Mouse (Mus musculus) layer of hippocampus, adult 8-10 months (tissue): ENCODE data around the gene Umps. TPM values are rescaled to one million over a fixed set of nuclear protein-coding genes. Genes with fewer than 3 reads are reported as not detected.
A peak's percentile ranks its signal among the peaks of the same experiment; 100 is the strongest.

Experiments used
- DNase-seq, 2 experiments: peaks; one replicate each; pipeline ENCODE4 v3.0.0; 2022; ENCODE audit warnings: low spot score in 2 of 2
- total RNA-seq, 4 experiments: library from RNA; stranded (reverse); gene quantifications; 2 replicates each; pipeline ENCODE4 v1.2.4; 2022

Umps gene
- 10 to 100 TPM; 14.6 to 20.2 (median 17.3) TPM for total RNA-seq

GRCm38 (mm10) chr16:33966538-33967282 lies at the start of gene Umps:
TSS of gene Umps (minus strand) at chr16:33967038.
- DNase-seq, result peak; percentile 67 to 81

GRCm38 (mm10) chr16:34011991-34012845 lies 45.4 kb upstream of the Umps start:
- DNase-seq, result no peak

- DNase-seq, result no peak
These were observed 42.7 kb upstream of the Umps start for GRCm38 (mm10) chr16:34009567-34009966.

- DNase-seq, result no peak
These were observed 39.1 kb upstream of the Umps start for GRCm38 (mm10) chr16:34005986-34006385.

DNA sequence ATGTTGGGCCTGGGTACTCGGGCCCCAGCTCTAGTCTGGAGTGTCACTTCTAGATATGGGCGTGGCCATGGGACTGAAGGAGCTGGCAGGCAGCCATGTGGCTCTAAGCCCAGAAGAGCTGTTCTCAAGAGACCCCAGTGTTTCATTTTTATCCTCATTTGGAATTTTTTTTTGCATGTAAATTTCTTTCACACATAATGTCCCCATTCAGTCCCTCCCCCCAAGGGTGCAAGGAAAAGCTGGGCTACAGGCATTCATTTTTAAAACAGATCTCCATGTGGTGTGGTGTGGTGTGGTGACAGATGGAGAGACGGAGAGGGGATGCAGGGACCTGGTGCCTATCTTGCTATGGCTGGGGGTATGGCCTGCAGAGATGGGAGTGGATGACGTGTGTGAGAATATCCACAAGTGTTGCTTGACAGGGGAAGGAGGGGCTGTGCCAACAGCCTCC lies 37.3 kb upstream of the Umps start:
- peak; percentile 53 to 55 for DNase-seq

DNA sequence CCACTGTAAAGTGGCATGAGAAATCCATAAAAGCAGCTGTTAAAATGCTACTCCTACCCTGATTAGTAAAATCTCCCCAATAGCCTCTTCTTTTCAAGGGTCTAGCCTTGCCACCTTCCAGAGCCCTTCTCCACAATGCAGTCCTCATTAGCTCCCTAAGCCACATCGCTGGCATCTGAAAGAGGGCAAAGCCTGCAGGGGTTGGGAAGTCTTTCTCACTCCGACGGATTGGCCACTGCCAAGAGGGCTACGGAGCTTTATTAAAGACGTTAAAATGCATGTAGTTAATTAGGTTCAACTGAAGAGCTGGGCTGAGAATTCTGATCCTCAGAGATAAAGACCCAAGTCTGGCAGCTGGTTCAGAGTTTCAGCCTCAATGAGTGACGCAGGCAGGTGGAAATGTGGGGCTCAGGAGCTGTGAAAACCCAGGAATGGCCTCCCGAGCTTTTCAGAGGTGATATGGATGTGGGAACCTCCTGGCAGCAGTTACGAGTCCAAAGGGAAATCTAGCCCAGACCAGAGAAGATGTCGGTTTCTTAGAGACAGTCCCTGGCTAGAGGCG lies 36.8 kb upstream of the Umps start:
- DNase-seq, result no peak

- no peak for DNase-seq
These were observed 33.9 kb upstream of the Umps start for GRCm38 (mm10) chr16:34000715-34001114.

DNA sequence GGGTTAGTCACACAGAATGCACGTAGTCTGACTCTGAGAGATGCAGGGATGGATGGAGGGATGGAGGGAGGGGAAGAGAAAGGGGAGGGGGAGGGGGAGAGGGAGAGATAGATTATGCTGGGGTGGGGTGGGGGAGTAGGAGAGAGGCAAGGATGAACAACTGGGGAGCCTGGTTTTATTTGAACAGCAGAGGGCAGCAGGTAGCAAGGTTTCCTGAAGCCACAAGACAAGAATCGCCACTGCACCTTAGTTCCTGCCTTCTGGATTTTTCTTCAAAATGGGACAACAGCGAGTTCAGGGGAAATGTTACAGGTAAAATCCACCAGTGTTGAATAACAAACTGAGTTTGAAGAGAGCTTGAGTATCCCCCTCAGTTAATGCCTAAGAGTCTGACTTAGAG lies 32.5 kb upstream of the Umps start:
- peak in 1 of 2 experiments; percentile 45 for DNase-seq

GRCm38 (mm10) chr16:33998011-33998410 lies 31.2 kb upstream of the Umps start:
- DNase-seq, result no peak

GRCm38 (mm10) chr16:33996030-33996429 lies 29.2 kb upstream of the Umps start:
- DNase-seq, result peak in 1 of 2 experiments; percentile 51

- no peak for DNase-seq
These were observed 28.7 kb upstream of the Umps start for GRCm38 (mm10) chr16:33995496-33995895.

- DNase-seq, result no peak
These were observed 27.5 kb upstream of the Umps start for GRCm38 (mm10) chr16:33994321-33994720.

DNA sequence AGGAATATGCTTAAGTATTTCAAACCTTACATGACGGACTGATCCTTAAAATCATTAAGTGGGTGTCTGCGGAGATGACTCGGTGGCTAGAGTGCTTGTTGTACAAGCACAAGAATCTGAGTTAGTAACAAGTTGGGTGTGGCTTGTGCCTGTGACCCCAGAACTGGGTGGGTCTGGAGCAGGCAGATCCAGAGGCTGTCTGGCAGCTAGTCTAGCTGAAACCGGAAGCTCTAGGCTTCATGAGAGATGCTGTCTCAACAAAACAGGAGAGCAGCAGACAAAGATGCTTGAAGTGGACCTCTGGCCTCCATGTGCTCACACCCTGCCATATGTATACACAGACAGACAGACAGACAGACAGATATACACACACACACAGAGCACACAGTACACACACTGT lies 23.9 kb upstream of the Umps start:
- DNase-seq, result no peak

- no peak for DNase-seq
These were observed 22.3 kb upstream of the Umps start for GRCm38 (mm10) chr16:33989106-33989505.

GRCm38 (mm10) chr16:33988358-33989012 lies 21.6 kb upstream of the Umps start:
- peak in 1 of 2 experiments; percentile 52 for DNase-seq

- DNase-seq, result no peak
These were observed 20.2 kb upstream of the Umps start for GRCm38 (mm10) chr16:33986993-33987392.

GRCm38 (mm10) chr16:33985372-33985771 lies 18.5 kb upstream of the Umps start:
- DNase-seq, result no peak

GRCm38 (mm10) chr16:33983712-33984111 lies 16.9 kb upstream of the Umps start:
- no peak for DNase-seq

- DNase-seq, result no peak
These were observed 13.0 kb upstream of the Umps start for GRCm38 (mm10) chr16:33979855-33980254.

GRCm38 (mm10) chr16:33967283-33967640 lies 424 bp upstream of the Umps start:
- no peak for DNase-seq

DNA sequence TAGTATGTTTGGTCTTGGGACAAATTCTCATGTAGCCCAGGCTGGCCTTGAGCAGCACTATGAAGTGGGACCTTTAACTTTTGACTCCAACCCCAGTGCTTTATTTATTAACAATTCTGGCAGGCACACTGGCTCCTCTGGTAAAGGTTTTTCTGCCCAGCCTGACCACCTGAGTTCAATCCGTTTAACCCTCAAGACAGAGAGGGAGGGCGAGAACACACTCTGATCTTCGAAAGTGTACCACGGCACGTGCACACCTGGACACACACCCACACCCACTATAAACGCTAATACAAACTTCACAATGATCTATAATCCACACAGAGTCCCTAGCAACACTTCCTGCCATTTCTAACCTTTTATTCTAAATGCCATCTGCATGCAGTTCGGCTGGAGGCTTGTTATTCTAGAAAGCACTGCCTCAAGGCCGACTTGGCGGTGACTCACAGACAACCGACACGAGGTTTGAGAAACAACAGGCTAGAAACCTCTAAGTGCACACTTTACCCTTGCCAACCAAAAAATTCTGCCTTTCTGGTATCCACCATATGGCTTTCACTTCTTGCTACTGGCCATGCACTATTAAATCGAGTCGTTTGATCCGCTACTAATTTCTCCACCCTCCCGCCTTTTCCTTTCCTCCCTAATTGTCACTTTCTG lies 830 bp downstream of the Umps start:
- DNase-seq, result no peak
